Mouse (Mus musculus) heart, postnatal 4 days (tissue): ENCODE measurements around the gene Cdyl2. TPM values are rescaled to one million over a fixed set of nuclear protein-coding genes. Genes with fewer than 3 reads are reported as not detected.

Experiments used
- DNase-seq: peaks from one replicate; pipeline ENCODE4 v3.0.0; 2021
- total RNA-seq, 2 experiments: library from RNA; stranded (reverse); gene quantifications; 2 replicates each; pipeline ENCODE4 v1.2.3; 2021

The Cdyl2 gene
- total RNA-seq, 2 experiments from 2014 or later: 4.9 to 5.0 TPM

- DNase-seq: no peak
Observed at GRCm38 (mm10) chr8:116621158-116621961, 111.4 kb downstream of the Cdyl2 start.

- no peak for DNase-seq
Observed at GRCm38 (mm10) chr8:116619686-116620320, 113.0 kb downstream of the Cdyl2 start.

- no peak for DNase-seq
Observed at GRCm38 (mm10) chr8:116619221-116619620, 113.6 kb downstream of the Cdyl2 start.

- DNase-seq: no peak
Observed at GRCm38 (mm10) chr8:116618797-116619196, 114.0 kb downstream of the Cdyl2 start.

GRCm38 (mm10) chr8:116617891-116618290, 114.9 kb downstream of the Cdyl2 start:
- no peak for DNase-seq

GRCm38 (mm10) chr8:116616369-116616768, 116.4 kb downstream of the Cdyl2 start:
- DNase-seq: no peak

- DNase-seq: peak; percentile 37
Observed at GRCm38 (mm10) chr8:116614901-116615300, 117.9 kb downstream of the Cdyl2 start.

GRCm38 (mm10) chr8:116606171-116606570, 126.6 kb downstream of the Cdyl2 start:
- DNase-seq: no peak

GRCm38 (mm10) chr8:116602806-116603205, 130.0 kb downstream of the Cdyl2 start:
- DNase-seq: no peak

- DNase-seq: no peak
Observed at GRCm38 (mm10) chr8:116599728-116600127, 133.1 kb downstream of the Cdyl2 start.

- DNase-seq: no peak
Observed at GRCm38 (mm10) chr8:116591226-116591625, 141.6 kb downstream of the Cdyl2 start.

- no peak for DNase-seq
Observed at GRCm38 (mm10) chr8:116590546-116590945, 142.2 kb downstream of the Cdyl2 start.

GRCm38 (mm10) chr8:116590106-116590505, 142.7 kb downstream of the Cdyl2 start:
- no peak for DNase-seq

GRCm38 (mm10) chr8:116587616-116588468, 144.9 kb downstream of the Cdyl2 start:
- peak; percentile 28 for DNase-seq

GRCm38 (mm10) chr8:116581318-116582019, 151.3 kb downstream of the Cdyl2 start:
- no peak for DNase-seq

- no peak for DNase-seq
Observed at GRCm38 (mm10) chr8:116576732-116577131, 156.1 kb downstream of the Cdyl2 start.

GRCm38 (mm10) chr8:116573085-116573484, 159.7 kb downstream of the Cdyl2 start:
- DNase-seq: no peak

GRCm38 (mm10) chr8:116552778-116553177, 180.0 kb downstream of the Cdyl2 start:
- no peak for DNase-seq

- no peak for DNase-seq
Observed at GRCm38 (mm10) chr8:116552255-116552654, 180.5 kb downstream of the Cdyl2 start.

GRCm38 (mm10) chr8:116543366-116543765, 189.4 kb downstream of the Cdyl2 start:
- DNase-seq: no peak

GRCm38 (mm10) chr8:116542842-116543241, 189.9 kb downstream of the Cdyl2 start:
- DNase-seq: peak; percentile 60

- DNase-seq: no peak
Observed at GRCm38 (mm10) chr8:116540136-116540535, 192.7 kb downstream of the Cdyl2 start.
